Mouse (Mus musculus): ENCODE measurements around the gene Mcmbp. TPM values are rescaled to one million over a fixed set of nuclear protein-coding genes. Genes with fewer than 3 reads are reported as not detected.

The Mcmbp gene
- polyA plus RNA-seq (2012; ENCODE audit: insufficient read depth, low replicate concordance), result 1.4 and 6.3 TPM in 2 replicates

- TF ChIP-seq GATA1 (IDR thresholded peaks at IDR 0.05; ENCODE audit: borderline replicate concordance, low read length), result no peak
- no peak for TF ChIP-seq FLI1 (IDR thresholded peaks at IDR 0.05; ENCODE audit: low read length)
- peaks cover 9% of the 10 kb centered on the region for H3K36me3 ChIP-seq (replicated peaks; ENCODE audit: low read length)
- peak within 1 kb of the TSS; percentile 97 for H3K4me3 ChIP-seq (replicated peaks)
- no peaks in the 10 kb centered on the region for H3K27me3 ChIP-seq (replicated peaks)
- peaks cover 60% of the 10 kb centered on the region for H3K4me1 ChIP-seq
- no peaks in the 10 kb centered on the region for H3K9me3 ChIP-seq
Measured at GRCm38 (mm10) chr7:128740334-128740733, at the start of gene Mcmbp. Mcmbp (minus strand) TSS chr7:128740495.

DNA sequence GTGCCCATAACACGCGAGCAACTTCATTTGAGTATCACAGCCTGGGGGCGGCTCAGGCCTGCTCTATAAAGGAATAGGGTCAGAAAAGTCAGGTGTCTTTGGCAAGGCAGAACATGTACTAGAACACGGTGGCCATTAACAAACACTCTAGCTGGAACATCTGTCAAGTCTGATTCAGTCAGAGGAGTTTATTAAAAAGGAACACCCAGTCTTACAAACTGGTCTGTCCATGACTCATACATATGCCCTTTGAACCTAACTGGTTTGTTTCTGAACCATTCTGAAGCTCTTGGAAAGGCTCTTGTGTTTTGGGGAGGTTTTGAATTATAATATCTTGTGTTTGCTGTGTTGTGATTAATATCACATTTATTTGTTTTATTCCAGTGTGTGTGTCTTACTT lies 49.8 kb upstream of the Mcmbp start:
- Histone ChIP-seq H3K27me3 (replicated peaks) (peaks cover 6% of the 10 kb centered on the region), H3K4me3 (replicated peaks) (no peak overlapping the region), H3K4me1 (peaks cover 21% of the 10 kb centered on the region), H3K9me3 (no peaks in the 10 kb centered on the region), H3K36me3 (replicated peaks; ENCODE audit: low read length) (peaks cover 19% of the 10 kb centered on the region)
- no peak for TF ChIP-seq FLI1 (IDR thresholded peaks at IDR 0.05; ENCODE audit: low read length)

- Histone ChIP-seq H3K36me3 (replicated peaks; ENCODE audit: low read length) (peaks cover 96% of the 10 kb centered on the region), H3K4me1 (peaks cover 20% of the 10 kb centered on the region), H3K4me3 (replicated peaks) (no peak overlapping the region), H3K9me3 (no peaks in the 10 kb centered on the region), H3K27me3 (replicated peaks) (no peaks in the 10 kb centered on the region)
- TF ChIP-seq FLI1 (IDR thresholded peaks at IDR 0.05; ENCODE audit: low read length) (no peak), GATA1 (IDR thresholded peaks at IDR 0.05; ENCODE audit: borderline replicate concordance, low read length) (no peak)
Measured at GRCm38 (mm10) chr7:128781846-128782245, 41.6 kb upstream of the Mcmbp start.

DNA sequence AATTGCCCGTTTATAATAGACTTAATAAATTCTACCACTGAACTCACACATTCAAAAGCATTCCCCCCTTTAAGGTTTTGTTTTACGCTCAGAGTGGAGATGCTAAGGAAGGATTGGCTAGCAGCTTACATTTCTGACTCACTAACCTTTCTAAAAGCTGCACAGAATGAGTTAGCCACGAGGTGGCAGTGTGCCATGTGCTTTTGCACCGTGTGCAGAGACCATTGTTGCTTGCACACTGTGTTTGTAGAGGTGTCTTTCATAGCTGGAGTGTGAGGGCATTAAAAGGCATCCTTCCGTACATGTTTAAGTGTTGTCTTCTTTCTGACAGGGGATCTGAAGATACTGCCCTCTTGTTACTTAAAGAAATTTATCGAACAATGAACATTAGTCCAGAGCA lies 39.0 kb upstream of the Mcmbp start:
- no peaks in the 10 kb centered on the region for H3K27me3 ChIP-seq (replicated peaks)
- peaks cover 98% of the 10 kb centered on the region for H3K36me3 ChIP-seq (replicated peaks; ENCODE audit: low read length)
- no peak for TF ChIP-seq FLI1 (IDR thresholded peaks at IDR 0.05; ENCODE audit: low read length)
- TF ChIP-seq GATA1 (IDR thresholded peaks at IDR 0.05; ENCODE audit: borderline replicate concordance, low read length), result no peak
- H3K4me1 ChIP-seq, result peaks cover 20% of the 10 kb centered on the region
- no peak overlapping the region for H3K4me3 ChIP-seq (replicated peaks)
- no peaks in the 10 kb centered on the region for H3K9me3 ChIP-seq

- peaks cover 99% of the 10 kb centered on the region for H3K36me3 ChIP-seq (replicated peaks; ENCODE audit: low read length)
- H3K4me1 ChIP-seq, result peaks cover 9% of the 10 kb centered on the region; the same call in 1 of the 2 replicates
- TF ChIP-seq GATA1 (IDR thresholded peaks at IDR 0.05; ENCODE audit: borderline replicate concordance, low read length) (no peak), FLI1 (IDR thresholded peaks at IDR 0.05; ENCODE audit: low read length) (no peak)
- H3K9me3 ChIP-seq, result no peaks in the 10 kb centered on the region
- H3K4me3 ChIP-seq (replicated peaks), result no peak overlapping the region
- H3K27me3 ChIP-seq (replicated peaks), result no peaks in the 10 kb centered on the region
Measured at GRCm38 (mm10) chr7:128777201-128777600, 36.9 kb upstream of the Mcmbp start.

- Histone ChIP-seq H3K4me1 (no peaks in the 10 kb centered on the region), H3K27me3 (replicated peaks) (no peaks in the 10 kb centered on the region), H3K4me3 (replicated peaks) (no peak overlapping the region), H3K36me3 (replicated peaks; ENCODE audit: low read length) (peaks cover 98% of the 10 kb centered on the region), H3K9me3 (no peaks in the 10 kb centered on the region)
- TF ChIP-seq FLI1 (IDR thresholded peaks at IDR 0.05; ENCODE audit: low read length), result no peak
- TF ChIP-seq GATA1 (IDR thresholded peaks at IDR 0.05; ENCODE audit: borderline replicate concordance, low read length), result no peak
Measured at GRCm38 (mm10) chr7:128766696-128767095, 26.4 kb upstream of the Mcmbp start.

- no peaks in the 10 kb centered on the region; the same call in 1 of the 2 replicates for H3K9me3 ChIP-seq
- H3K36me3 ChIP-seq (replicated peaks; ENCODE audit: low read length), result peaks cover 96% of the 10 kb centered on the region
- no peaks in the 10 kb centered on the region for H3K27me3 ChIP-seq (replicated peaks)
- TF ChIP-seq GATA1 (IDR thresholded peaks at IDR 0.05; ENCODE audit: borderline replicate concordance, low read length) (no peak), FLI1 (IDR thresholded peaks at IDR 0.05; ENCODE audit: low read length) (no peak)
- no peaks in the 10 kb centered on the region for H3K4me1 ChIP-seq
- no peak overlapping the region for H3K4me3 ChIP-seq (replicated peaks)
Measured at GRCm38 (mm10) chr7:128758948-128759347, 18.7 kb upstream of the Mcmbp start.

GRCm38 (mm10) chr7:128755396-128755795 lies 15.1 kb upstream of the Mcmbp start:
- Histone ChIP-seq H3K27me3 (replicated peaks) (no peaks in the 10 kb centered on the region), H3K9me3 (no peaks in the 10 kb centered on the region; the same call in 1 of the 2 replicates), H3K4me1 (peaks cover 14% of the 10 kb centered on the region), H3K4me3 (replicated peaks) (no peak overlapping the region), H3K36me3 (replicated peaks; ENCODE audit: low read length) (peaks cover 97% of the 10 kb centered on the region)
- TF ChIP-seq GATA1 (IDR thresholded peaks at IDR 0.05; ENCODE audit: borderline replicate concordance, low read length) (no peak), FLI1 (IDR thresholded peaks at IDR 0.05; ENCODE audit: low read length) (no peak)

GRCm38 (mm10) chr7:128752012-128752411 lies 11.7 kb upstream of the Mcmbp start:
- H3K27me3 ChIP-seq (replicated peaks), result no peaks in the 10 kb centered on the region
- H3K4me3 ChIP-seq (replicated peaks), result no peak overlapping the region
- TF ChIP-seq GATA1 (IDR thresholded peaks at IDR 0.05; ENCODE audit: borderline replicate concordance, low read length), result no peak
- TF ChIP-seq FLI1 (IDR thresholded peaks at IDR 0.05; ENCODE audit: low read length), result no peak
- H3K36me3 ChIP-seq (replicated peaks; ENCODE audit: low read length), result peaks cover 79% of the 10 kb centered on the region
- H3K9me3 ChIP-seq, result no peaks in the 10 kb centered on the region
- peaks cover 48% of the 10 kb centered on the region for H3K4me1 ChIP-seq

DNA sequence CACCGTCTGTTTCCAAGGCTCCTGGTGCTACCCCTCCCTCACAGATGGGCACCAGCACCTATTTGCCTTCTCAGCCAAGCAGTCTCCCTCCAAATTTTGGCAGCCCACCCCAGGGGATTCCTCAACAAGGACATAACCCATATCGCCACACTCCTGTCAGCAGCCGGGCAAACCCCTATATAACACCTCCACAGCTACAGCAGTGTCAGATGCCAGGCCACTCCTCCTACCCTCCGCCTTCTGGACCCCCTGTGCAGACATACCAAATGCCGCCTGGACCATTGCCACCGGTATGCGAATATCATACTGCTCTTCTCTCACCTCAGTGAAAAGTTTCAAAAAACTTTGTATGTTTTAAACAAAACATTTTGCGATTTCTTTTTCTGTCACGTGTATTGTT lies 10.0 kb upstream of the Mcmbp start:
- Histone ChIP-seq H3K27me3 (replicated peaks) (no peaks in the 10 kb centered on the region), H3K4me1 (peaks cover 63% of the 10 kb centered on the region), H3K9me3 (no peaks in the 10 kb centered on the region), H3K4me3 (replicated peaks) (no peak overlapping the region), H3K36me3 (replicated peaks; ENCODE audit: low read length) (peaks cover 74% of the 10 kb centered on the region)
- no peak for TF ChIP-seq GATA1 (IDR thresholded peaks at IDR 0.05; ENCODE audit: borderline replicate concordance, low read length)
- TF ChIP-seq FLI1 (IDR thresholded peaks at IDR 0.05; ENCODE audit: low read length), result no peak

DNA sequence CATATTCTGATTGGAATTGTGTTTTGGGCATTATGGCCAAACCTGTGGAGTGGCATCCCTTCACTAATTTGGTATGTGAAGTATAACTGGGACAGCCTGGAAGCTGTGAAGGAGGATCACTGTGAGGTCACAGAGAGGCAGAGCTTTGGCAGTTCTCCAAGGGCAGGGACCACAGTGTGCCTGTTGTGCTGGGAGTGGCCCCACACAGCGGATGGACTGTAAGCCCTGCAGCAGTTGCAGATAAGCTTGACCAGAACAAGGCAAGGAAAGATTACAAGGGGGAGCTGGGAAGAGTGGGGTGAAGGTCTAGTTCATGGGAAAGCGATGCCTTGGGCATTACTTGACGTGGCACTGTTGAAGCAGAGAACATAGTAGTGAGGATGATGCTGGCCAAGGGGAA lies 8.5 kb upstream of the Mcmbp start:
- H3K36me3 ChIP-seq (replicated peaks; ENCODE audit: low read length), result peaks cover 58% of the 10 kb centered on the region
- H3K27me3 ChIP-seq (replicated peaks), result no peaks in the 10 kb centered on the region
- H3K9me3 ChIP-seq, result no peaks in the 10 kb centered on the region
- peak overlapping the region; percentile 85 for H3K4me3 ChIP-seq (replicated peaks)
- peaks cover 72% of the 10 kb centered on the region for H3K4me1 ChIP-seq
- peak; percentile 89 for TF ChIP-seq GATA1 (IDR thresholded peaks at IDR 0.05; ENCODE audit: borderline replicate concordance, low read length)
- TF ChIP-seq FLI1 (IDR thresholded peaks at IDR 0.05; ENCODE audit: low read length), result no peak
